Mouse (Mus musculus) urinary bladder, postnatal 10 days (tissue): ENCODE measurements around the gene Cdk1.
A peak's percentile ranks its signal among the peaks of the same experiment; 100 is the strongest.

ENCODE experiments used
- DNase-seq: peaks from one replicate; pipeline ENCODE4 v3.0.0; 2022; ENCODE audit warnings: low spot score

The Cdk1 gene

DNA sequence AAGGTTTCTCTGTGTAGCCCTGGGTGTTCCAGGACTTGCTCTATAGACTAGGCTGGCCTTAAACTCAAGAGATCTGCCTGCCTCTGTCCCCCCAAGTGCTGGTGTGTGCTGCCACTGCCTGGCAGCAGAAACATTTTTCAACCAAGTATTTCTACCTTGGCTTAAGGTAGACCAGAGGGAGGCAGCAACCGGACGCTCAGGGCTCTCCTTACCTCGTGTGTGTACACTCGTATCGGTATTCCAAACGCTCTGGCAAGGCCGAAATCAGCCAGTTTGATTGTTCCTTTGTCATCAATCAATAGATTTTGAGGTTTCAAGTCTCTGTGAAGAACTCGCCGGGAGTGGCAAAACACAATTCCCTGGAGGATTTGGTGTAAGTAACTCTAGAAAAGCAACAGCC, 10.4 kb downstream of the Cdk1 start:
- DNase-seq = no peak

DNA sequence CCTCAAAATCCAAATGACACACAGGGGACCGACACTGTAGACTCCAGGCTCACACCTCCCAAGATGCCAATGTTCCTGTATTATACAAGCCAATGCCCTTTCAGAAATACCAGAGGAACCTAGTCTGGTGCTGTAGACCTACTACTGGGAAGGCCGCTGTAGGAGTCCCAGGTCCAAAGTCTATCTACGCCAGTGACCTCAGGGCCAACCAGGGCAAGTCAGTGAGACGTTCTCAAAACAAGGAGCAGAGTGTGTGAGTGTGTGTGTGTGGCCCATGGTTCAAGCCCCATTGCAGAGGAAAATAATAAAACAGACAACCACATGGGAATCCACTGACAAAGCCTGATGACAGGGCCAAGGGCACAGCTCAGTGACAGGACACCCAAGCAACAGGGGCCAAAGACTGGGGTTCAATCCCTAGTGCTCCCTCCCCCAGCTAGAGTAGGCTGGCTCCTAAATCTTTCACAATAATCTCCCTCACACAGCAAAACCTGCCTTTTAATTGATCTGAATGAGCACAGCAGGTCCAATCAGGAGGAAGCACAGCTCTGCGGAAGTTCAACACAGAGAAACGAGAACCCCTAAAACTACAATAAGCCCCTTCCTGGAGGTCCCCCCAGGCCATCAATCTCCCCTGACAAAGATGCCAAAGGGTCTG, 11.0 kb downstream of the Cdk1 start:
- DNase-seq = no peak

DNA sequence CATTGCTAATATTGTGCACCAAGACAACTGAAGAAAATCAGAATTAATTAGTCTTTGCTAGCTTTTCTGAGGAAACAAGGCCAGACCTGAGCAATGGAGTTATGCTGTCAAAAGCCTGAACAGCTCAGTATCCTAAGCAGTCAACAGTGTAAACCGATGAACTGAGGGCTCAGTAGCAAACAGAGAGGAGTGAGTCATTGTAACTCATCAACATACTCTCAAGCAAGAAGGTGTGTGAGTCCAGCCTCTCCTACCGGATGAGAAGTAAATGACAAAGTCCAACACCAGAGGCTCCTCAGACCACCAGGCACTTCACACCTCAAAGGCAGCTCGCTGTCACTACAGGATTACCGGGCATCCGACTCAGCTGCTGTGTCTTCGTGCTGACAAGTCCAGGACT, 12.7 kb downstream of the Cdk1 start:
- DNase-seq = no peak

DNA sequence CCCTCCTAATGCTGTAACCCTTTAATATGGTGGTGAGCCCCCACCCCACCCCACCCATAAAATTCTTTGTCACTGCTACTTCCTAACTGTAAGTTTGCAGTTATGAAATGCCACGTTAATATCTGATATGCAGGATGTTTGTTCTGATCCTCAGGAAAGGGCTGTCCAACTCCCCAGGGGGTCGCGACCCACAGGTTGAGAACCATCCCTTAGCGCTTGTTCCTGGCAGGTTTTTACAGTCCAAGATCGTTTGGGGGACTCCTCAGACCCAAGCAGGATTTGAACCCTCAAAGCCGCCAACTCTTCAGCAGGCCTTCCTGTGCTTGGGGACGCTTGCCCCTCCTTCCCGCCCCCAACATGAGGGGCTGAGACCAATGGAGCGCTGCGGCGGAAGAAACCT, 16.5 kb downstream of the Cdk1 start:
- no peak for DNase-seq

DNA sequence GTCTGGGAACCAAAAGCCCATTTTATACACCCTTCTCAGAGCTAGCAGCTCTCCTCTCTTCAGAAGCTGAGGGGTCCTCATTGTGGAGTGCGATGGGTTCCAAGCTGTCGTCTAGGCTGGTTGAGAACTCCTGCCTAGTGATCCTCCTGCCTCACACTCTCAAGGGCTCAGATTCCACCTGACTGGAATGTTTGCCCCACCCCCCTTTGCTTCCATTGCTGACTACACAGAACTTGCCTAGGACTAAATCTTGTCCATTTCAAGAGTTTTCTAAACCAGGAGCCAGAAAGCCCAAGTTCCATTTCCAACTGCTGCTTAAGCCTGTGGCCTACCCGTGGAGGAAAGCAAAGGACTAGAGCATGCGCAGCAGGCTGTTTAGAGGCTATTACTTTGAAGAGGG, 17.1 kb downstream of the Cdk1 start:
- DNase-seq = no peak

DNA sequence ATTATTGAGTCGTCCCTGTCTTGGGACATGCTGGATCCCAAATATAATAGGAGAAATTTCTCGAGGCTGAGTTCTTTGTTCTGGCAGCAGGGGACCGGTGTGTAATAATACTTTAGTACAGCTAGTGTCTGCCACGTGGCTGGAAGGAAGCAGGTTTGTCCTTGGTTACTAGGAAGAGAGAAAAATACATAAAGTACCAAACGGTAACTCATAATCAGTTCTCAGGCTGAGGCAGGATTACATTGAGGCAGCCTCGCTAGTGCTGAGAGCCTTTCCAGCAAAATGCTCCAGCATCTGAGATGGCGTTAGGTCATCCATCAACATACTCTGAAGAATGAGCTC, 17.6 kb downstream of the Cdk1 start:
- no peak for DNase-seq

DNA sequence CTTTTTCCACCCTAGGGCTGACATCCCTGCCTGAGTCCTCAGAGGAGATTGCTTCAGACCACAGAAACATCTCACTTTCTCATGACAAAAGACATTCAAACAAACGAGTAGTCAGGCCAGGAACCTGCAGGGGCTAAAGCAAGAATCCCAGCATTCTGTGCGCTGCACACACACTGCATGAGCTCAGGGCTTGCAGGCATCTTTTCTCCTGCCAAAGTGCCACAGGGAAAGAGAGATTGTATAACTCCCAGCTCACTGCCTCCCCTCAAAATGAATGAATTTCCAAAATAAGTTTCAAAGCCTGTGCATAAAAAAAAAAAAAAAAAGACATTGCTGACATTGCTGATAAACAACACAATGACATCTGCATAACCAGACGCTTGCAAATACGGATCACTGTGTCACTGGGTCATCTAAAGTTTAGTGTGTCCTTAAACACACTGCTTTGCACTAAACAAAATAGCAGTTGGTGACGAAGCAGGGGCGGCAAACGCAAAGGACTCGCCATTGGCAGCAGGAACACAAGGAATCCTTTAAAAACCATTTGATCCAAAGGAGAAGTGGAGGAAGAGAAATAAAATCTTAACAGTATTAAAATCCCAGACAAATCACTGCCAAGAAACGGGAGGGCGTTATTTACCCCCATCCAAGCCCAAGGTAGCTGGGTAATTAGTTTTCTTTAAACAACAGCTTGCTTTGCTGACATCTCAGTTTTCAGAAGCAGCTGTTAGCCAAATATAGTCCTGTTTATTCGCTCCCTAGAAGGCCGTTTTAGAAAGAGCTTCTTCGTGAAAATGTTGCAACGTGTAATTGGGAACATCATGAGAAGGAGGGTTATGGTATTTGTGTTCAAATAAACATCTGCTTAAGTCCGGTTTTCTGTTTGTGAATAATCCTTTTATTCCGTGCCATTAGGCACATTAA, 18.2 kb downstream of the Cdk1 start:
- no peak for DNase-seq

DNA sequence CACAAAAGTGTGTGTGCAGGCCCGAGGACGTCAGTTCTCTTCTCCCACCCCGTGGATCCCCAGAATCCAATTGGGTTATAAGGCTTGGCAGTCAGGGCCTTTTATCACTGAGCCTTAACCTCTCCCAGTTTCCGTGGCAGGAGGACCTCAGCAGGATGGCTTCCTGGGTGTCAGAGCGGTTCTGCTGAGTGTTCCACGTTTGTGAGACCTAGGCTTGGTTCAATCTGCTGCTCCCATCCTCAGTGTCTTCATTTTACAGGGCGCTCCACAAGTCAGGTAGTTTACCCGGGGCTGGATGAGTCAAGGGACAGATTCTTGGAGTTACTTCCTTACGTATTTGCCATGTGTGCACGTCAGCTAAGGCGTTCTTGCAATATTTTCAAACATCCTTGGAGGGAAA, 19.5 kb downstream of the Cdk1 start:
- DNase-seq = no peak

DNA sequence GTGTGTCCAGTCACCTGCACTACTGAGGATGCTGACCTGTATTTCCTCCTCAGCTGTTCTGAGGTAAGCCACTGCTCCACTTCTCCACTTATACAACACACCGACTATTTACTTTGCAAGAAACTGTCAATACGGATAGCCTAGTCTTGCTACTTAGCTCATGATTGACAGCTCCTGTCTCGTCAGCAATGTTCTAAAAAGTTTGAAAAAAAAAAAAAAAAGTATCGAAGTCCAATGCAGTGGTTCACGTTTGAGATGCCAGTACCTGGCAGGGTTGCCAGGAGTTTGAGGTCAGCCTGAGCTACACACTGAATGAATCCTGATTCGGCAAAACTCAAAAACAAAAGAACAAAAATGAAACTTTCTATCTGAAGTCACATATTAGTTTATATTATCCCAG, 21.5 kb downstream of the Cdk1 start:
- DNase-seq = no peak

DNA sequence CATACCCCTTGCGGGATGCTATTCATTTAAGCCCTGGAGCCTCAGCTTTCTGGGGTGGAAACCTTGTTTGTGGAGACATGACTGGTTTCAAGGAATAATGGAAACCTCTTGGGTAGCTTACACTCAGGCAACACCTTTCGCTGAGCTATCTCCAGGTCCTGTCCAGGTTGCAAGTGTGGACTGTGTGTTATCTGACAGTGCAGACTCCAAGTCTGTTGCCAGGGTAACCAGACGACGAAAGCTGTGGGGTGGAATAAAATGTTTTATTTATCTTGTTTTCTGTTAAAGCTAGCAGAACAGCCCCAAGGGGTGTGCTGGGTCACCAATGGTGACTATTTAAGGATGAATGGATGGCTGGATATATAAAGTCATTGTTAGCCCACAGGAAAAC, 24.1 kb downstream of the Cdk1 start:
- DNase-seq = no peak

DNA sequence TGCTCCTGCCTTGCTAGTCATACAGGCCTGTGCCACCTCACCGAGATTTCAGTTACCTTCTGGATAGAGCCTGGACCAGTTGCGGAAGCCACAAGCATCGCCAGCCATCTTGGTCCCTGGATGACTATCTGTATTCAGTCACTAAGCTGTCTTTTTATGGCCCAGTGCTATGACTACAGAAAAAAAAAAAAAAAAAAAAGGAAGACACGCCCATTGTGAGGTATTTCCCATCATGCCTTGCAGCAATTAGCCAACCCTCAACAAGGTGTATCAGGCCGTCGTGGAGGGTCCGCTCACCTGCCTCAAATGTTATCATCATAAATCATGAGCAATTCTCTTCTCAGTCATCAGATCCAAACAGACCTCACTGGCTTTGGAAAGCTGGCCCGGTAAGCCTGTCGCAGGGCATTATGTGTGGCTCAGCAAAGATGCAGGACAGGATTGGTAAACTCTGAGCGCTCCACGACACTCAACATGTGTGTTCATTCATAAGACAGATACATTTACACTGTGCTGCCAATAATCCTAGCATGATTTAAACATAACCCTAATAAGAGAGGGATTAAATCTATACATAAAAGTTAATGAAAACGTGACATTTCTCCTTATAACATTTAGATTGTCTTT, 24.6 kb downstream of the Cdk1 start:
- no peak for DNase-seq

DNA sequence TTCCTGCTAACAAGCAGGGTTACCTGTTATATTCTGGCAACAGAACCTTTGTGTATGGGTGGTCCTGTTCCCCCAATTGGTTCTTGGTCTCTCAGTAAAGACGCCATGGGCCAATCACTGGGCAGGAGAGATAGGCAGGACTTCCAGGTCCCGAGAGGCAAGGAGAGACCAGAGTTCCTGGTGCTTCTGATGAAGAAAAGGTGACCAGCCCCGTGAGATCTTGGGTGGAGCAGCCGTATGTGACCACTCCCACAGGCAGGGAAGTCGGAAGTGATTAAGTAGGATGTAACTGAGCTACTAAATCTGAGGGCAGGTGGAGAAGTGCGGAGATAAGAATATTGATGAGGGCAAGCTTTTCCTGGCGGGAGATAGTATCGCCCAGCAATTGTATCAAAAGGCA, 25.4 kb downstream of the Cdk1 start:
- no peak for DNase-seq

DNA sequence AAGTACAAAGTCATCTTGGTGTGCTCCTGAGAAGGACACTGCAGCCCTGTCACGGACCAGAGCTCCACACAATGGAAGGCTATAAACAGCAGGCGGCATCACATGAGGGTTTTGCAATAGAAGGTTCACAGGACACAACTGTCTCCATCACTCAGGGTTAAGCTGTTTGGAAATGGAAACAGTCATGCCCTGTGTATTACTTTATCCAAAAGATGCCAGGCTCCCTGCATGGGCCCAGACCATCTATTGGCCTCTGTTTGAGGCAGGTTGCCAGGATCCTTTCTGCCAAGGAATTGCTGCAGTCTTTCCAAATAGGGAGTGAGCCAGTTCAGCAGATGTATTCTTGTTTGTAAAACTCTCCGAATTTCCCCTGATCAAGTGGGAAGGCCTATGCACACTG, 26.3 kb downstream of the Cdk1 start:
- DNase-seq = no peak

DNA sequence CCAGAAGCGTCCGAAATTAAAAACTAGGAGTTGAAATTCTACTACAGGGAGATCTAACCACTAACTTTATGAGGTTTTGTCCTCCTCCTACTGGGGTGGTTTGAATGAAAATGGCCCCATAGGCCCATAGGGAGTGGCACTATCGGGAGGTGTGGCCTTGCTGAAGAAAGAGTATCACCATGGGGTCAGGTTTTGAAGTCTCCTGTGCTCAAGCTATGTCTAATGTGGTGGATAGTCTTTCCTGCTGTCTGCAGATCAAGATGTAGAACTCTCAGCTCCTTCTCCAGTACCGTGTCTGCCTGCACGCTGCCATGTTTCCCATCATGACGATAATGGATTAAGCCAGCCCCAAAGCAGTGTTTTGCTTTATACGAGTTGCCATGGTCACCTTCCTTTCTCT, 27.9 kb downstream of the Cdk1 start:
- no peak for DNase-seq

DNA sequence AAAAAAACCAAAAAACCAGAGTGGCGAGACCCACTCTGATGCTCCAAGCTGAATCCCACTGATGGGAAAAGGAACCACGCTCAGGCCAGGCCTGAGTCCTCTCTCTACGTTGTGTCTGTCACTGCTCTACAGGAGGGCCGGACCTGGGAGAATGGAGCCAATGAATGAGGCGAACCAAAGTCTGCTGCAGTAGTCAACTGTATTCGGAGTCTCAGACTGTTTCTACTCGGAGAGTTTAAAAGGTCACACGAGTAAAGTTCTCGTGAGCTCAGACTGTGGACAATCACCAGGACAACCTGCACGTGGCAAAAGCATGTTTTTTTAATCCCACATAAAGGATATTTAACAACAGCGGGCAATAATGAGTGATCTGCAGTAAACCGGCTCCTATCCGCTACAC, 28.8 kb downstream of the Cdk1 start:
- no peak for DNase-seq

DNA sequence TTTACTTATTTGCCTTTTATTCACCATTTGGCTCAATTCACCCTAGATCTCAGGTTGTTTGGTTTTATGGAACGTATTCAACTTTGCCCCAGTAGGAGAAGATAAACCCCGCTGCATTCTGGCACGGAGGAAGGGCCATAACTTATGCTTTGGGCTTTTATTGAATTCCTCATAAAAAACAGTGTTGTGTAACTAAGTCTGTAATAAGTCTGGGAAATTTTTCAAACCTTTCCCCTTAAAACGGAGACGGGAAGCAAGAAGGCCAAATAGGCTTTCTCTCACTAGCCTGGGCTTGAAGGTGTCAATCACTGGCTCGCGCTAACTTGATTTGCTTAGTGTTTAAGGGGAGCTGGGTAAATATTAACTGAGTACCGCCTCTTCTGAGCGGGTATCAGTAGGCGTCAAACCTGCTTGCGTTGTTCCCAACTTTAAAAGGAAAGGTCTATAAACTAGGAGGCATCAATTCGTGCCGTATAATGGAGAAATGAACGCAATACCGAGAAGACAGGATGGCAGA, 31.2 kb downstream of the Cdk1 start:
- no peak for DNase-seq

DNA sequence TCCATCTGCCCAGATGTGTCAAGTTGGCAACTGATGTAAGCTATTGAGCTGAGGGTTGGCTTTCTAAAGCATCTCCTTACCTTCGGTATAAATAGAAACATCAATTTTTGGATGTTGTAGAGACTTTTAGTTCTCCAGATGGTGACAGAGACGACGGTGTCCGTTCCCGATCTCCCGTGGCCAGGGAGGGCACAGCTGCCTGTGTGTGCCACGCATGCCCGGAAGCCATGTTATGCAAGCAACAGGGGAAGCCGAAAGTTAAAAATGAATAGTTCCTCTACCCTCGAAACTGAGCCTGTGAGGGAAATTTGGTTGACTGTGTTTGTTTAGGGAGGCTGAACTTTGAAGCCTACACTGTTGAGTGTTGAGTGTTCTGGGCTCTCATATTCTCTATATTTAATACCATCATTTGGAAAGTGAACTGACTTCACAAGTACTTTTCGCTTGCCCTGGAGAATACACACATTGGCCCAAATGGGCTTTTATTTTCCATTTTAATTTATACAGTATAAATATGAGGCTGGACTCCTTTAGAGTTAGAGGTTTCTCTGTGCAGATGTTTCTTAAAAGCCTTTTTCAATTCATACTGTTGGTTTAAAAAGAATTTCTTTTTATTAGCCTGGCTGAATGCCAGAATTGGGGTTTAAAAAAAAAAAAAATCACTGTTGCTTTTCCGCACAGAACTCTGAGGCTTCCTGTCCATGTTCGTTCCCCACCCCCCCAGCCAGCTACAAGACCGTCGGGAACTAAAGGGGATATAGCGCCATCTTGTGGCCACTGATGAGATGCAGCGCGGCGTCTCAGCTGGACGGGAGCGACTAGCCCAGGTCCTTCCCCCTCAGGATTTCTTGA, 31.8 kb downstream of the Cdk1 start:
- peak; percentile 74 for DNase-seq

DNA sequence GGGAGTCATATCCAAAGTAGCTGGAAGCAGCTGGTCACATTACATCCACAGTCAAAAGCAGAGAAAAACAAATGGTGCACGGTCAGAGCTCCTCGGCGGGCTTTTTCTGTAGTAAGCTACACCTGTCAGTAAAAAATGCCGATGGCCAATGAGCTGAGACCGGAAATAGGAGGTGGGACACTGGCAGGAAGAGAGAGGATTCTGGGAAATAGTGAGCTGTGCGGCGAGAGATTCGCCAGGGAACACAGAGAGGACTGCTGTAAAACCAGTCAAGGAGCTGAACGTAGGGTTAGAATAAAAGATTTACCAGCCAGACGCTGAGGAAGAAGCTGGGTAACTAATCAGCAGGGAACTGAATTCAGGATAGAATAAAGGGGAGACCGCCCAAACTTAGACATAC, 34.2 kb downstream of the Cdk1 start:
- DNase-seq = no peak

DNA sequence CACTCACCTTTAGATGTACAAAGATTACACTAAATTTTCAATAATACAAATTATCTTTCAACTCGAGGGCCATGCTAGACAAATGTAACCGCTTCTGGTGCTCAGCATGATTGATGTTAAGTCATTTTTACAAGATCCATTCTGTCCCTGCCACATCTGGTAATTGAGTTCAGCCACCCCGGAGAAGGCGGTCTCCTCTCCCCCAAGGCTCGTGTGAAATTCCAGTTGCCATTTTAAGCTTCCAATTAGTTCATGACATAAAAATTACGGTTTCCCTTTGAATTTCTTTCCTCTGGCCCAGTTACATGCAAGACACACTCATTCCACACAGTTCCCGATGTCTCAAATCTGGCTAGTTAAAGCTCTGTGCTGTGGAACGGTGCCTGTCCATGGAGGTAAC, 38.8 kb downstream of the Cdk1 start:
- no peak for DNase-seq

DNA sequence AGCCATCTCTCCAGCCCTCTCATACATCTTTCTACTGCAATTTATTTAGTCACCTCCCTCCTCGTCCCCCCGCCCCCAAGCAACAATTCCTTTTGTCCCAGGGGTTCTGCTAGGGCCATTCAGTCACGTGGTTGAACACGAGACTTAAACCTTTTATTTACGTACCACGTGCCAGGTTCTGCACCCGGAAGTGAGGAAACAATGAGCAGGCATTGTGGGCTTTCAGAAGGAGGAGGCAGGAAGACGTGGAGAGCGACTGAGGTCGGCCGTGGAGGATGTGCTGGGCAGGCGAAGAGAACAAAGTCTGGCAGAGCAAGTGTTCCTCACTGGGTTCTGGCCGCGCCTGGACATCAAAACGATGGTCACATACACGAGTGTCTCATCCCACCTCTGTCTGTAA, 40.9 kb downstream of the Cdk1 start:
- no peak for DNase-seq

DNA sequence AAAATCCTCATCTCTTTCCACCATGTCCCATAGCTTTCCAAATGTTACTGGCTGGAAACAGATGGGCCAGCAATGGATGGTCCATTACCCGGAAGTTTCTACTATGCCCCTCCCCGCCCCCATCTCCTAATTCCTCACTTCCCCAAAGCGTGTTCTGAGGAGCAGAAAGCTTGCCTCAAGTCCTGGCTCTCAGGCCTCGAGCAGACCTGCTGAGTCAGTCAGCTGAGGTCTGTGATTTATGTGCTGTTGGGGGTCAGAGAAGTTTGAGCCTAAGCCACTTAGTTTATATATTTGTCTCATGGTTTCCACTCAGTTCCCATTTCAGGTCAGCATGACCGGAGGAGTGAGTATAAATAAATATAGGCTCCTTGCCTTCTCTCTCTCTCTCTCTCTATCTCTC, 43.6 kb downstream of the Cdk1 start:
- DNase-seq = no peak

DNA sequence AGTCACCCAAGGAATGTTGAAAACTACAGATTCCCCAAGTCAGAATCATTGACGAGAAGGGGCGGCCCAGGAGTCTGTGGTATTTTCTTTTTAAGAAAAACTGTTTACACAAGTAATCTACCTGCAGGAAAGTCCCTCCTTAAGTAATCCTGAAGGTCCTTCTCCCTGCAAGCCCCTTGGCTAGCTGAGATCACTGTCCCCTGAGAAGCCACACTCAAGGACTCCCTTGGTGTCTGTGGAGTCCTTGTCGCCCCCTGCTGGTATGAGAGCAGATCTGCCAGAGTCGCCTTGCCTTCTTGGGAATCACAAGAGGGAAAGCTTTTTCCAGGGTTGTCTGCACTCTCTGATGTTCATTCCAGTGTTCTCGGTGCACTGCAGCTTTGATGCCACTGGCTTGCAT, 45.7 kb downstream of the Cdk1 start:
- no peak for DNase-seq
